Mouse (Mus musculus) midbrain, embryonic 16.5 days (tissue): ENCODE measurements around the gene Paqr8. TPM values are rescaled to one million over a fixed set of nuclear protein-coding genes. Genes with fewer than 3 reads are reported as not detected.
A peak's percentile ranks its signal among the peaks of the same experiment; 100 is the strongest.

Source experiments
- ATAC-seq: fragments of 200-750 bp; cut with Nextera tagmentation; 2 replicates; pipeline ENCODE4 v1.8.0; 2017; ENCODE audit warnings: moderate TSS enrichment
- H3K27ac ChIP-seq: fragments of 300-500 bp; sonication (generic); 2 replicates; pipeline ENCODE4 v1.5.1; 2014; ENCODE audit warnings: mild to moderate bottlenecking, low read length, mixed read lengths
- H3K27me3 ChIP-seq: fragments of 300-500 bp; sonication (generic); 2 replicates; pipeline ENCODE4 v1.6.1; 2014; ENCODE audit warnings: low read depth, low read length, mixed read lengths; ENCODE audit not compliant: control insufficient read depth, insufficient read depth
- H3K36me3 ChIP-seq: fragments of 300-500 bp; sonication (generic); 2 replicates; pipeline ENCODE4 v1.6.1; 2014; ENCODE audit warnings: mild to moderate bottlenecking, low read length, moderate library complexity, mixed read lengths; ENCODE audit not compliant: control insufficient read depth, insufficient read depth
- H3K4me1 ChIP-seq: fragments of 300-500 bp; sonication (generic); 2 replicates; pipeline ENCODE4 v1.6.1; 2014; ENCODE audit warnings: mild to moderate bottlenecking, low read length, mixed read lengths; ENCODE audit not compliant: control insufficient read depth, insufficient read depth
- H3K4me2 ChIP-seq: fragments of 300-500 bp; sonication (generic); 2 replicates; pipeline ENCODE4 v1.6.1; 2014; ENCODE audit warnings: mild to moderate bottlenecking, low read length, mixed read lengths
- H3K4me3 ChIP-seq: fragments of 300-500 bp; sonication (generic); 2 replicates; pipeline ENCODE4 v1.5.1; 2014; ENCODE audit warnings: low read depth, mild to moderate bottlenecking, low read length, moderate library complexity, mixed read lengths
- H3K9ac ChIP-seq: fragments of 300-500 bp; sonication (generic); 2 replicates; pipeline ENCODE4 v1.6.1; 2014; ENCODE audit warnings: low read depth, low read length, mixed read lengths
- H3K9me3 ChIP-seq: fragments of 300-500 bp; sonication (generic); replicated peaks from 2 replicates; pipeline ENCODE4 v1.6.1; 2014; ENCODE audit warnings: mild to moderate bottlenecking, low read length, mixed read lengths; ENCODE audit not compliant: control insufficient read depth, poor library complexity, severe bottlenecking
- WGBS: fragments of 180-500 bp; shearing (Covaris S2); extraction: QIAGEN DNeasy Blood & Tissue Kit; methylation state at CpG from one replicate; pipeline ENCODE4 v1.1.7; 2014; 5-methylcytosine and 5-hydroxymethylcytosine counted together
- polyA plus RNA-seq: library from polyadenylated mRNA; unstranded; fragments of >200 nt; fragmentation: Nextera tagmentation; extraction: Ambion mirVana; gene quantifications from 2 replicates; pipeline ENCODE4 v1.2.1, GENCODE M21; 2015

Paqr8 gene
- polyA plus RNA-seq, 1 experiment from 2014 or later, result 33.7 TPM

DNA sequence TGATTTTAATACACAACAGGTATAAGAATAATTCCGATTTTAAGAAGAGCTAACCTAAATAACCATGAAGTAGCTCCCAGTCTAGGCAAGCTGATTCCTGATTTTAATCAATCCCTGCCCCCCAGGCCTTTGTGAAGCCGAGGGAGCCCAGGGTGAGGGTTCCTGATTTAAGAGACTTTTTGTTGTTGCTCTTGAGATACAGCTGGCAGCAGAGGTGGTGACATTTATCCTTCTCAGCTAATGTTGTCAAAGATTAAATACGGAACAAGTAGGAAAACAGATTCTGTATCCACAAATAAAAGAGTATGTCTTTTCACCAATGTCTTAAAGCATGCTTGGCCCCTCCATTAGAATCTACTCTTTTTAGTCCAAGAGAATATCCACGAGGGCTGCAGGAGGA is 9.9 kb downstream of the Paqr8 start:
- H3K27me3 ChIP-seq, result no peaks in the 10 kb centered on the region
- 0 out of 2 replicates have a peak overlapping the region, but pooled peaks have one; percentile 8 for H3K27ac ChIP-seq
- ATAC-seq, result no peak
- H3K36me3 ChIP-seq, result no peaks in the 10 kb centered on the region
- no peaks in the 10 kb centered on the region; the same call in 1 of the 2 replicates for H3K4me1 ChIP-seq
- H3K4me3 ChIP-seq, result no peak overlapping the region
- no peaks in the 10 kb centered on the region for H3K9me3 ChIP-seq
- H3K9ac ChIP-seq, result no peak overlapping the region
- no peak overlapping the region for H3K4me2 ChIP-seq
- WGBS, result 44% methylated on average over 4 of the region's 4 CpGs

DNA sequence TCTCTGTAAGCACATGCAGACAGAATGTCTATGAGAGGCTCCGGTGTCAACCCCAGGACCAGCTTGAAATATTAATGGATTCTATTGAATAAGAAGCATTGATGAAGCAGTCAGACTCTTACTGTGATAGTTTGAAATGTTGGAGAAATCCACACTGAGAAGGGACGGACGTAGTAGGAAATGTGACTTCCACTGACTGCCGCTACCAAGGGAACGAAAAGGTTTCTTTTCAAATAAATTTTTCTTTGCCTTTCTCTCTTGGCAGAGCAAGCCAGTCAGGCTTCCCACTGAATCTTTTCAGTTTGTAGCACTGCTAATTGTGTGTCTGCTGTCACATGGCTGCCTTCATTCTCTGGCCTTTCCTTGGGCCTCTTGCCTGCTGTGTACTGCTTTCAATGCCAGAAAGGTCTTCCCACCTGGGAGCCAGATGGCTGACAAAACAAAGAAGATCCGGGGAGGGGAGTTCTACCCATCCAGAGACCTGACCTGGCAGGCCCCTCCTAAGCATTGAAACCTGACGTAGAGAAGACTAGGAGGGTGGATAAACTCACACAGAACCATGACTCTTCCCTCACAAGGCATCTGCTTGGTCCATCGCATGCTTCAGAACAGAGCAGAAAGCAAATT is 15.2 kb downstream of the Paqr8 start:
- H3K27ac ChIP-seq, result peak overlapping the region; percentile 58
- H3K4me1 ChIP-seq, result peaks cover 6% of the 10 kb centered on the region
- H3K4me2 ChIP-seq, result no peak overlapping the region
- H3K27me3 ChIP-seq, result no peaks in the 10 kb centered on the region
- H3K36me3 ChIP-seq, result no peaks in the 10 kb centered on the region
- H3K9ac ChIP-seq, result no peak overlapping the region
- H3K4me3 ChIP-seq, result no peak overlapping the region
- H3K9me3 ChIP-seq, result no peaks in the 10 kb centered on the region
- WGBS, result 49% methylated on average over 8 of the region's 8 CpGs
- ATAC-seq, result peak; percentile 78

DNA sequence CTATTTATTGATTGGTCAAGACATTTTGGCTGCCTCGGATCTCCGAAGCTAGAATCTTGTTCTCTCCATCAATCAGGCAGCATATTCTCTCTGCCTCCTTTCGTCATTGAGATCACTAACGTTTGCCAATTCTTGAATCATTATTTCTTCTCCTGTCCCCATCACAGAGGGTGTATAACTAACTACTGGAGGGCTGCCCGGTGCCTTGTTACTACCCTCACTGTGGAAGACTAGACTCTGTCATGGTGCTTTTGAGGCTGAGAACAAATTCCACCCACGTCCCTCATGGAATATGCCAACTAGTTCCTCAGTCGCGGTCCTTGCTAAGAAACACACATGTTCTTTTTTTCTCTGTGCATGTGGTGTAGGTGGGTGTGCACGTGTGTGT is 15.7 kb downstream of the Paqr8 start:
- no peak overlapping the region for H3K4me3 ChIP-seq
- 82% methylated on average over 9 of the region's 9 CpGs for WGBS
- H3K27ac ChIP-seq, result peak overlapping the region; percentile 58
- H3K27me3 ChIP-seq, result no peaks in the 10 kb centered on the region
- H3K4me2 ChIP-seq, result no peak overlapping the region
- H3K4me1 ChIP-seq, result peaks cover 6% of the 10 kb centered on the region
- no peaks in the 10 kb centered on the region for H3K9me3 ChIP-seq
- no peak overlapping the region for H3K9ac ChIP-seq
- H3K36me3 ChIP-seq, result no peaks in the 10 kb centered on the region
- ATAC-seq, result peak; percentile 59

DNA sequence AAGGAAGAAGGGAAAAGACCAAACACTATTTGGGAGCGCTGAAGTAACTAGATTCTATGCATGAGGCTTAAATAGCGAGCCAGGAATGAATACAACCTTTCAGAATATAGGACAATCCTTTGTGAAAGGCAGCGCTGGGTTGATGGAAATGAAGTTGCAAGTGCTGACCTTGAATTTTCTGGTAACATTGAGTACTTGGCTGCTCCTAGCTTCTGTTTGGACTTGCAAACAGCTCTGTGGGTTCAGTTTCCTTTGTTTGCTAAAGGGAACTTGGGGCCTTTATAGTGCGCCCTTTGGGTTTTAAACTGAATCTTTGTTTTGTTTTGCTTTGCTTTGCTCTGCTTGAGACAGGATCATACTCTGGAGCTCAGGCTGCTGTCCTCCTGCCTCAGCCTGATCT is 18.1 kb downstream of the Paqr8 start:
- H3K36me3 ChIP-seq, result no peaks in the 10 kb centered on the region
- ATAC-seq, result no peak
- 12% methylated on average over 4 of the region's 4 CpGs for WGBS
- H3K27ac ChIP-seq, result peak overlapping the region; percentile 26; the same call in 1 of the 2 replicates
- H3K4me1 ChIP-seq, result peaks cover 11% of the 10 kb centered on the region
- H3K4me3 ChIP-seq, result no peak overlapping the region
- H3K4me2 ChIP-seq, result no peak overlapping the region
- no peak overlapping the region for H3K9ac ChIP-seq
- no peaks in the 10 kb centered on the region for H3K9me3 ChIP-seq
- no peaks in the 10 kb centered on the region for H3K27me3 ChIP-seq

DNA sequence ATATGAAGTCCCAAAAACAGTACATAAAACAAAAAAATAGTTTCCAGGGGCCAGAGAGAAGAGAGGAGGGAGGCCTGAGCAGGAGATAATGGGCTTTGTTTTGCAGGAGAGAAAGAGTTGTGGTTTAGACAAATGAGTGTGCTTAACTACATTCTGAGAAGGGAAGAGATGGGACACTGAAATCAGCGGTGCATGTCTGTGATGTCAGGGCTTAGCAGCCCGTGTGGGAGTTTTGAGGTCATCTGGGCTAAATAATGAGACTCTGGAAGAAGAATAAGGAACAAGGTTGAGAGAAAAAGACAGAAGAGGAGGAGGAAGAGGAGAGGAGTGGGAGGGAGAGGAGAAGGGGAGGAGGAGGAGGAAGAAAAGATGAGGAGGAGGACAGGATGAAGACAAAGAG is 21.7 kb downstream of the Paqr8 start:
- no peak overlapping the region; the same call in 1 of the 2 replicates for H3K4me2 ChIP-seq
- H3K9ac ChIP-seq, result no peak overlapping the region
- 12% methylated on average over 2 of the region's 2 CpGs for WGBS

DNA sequence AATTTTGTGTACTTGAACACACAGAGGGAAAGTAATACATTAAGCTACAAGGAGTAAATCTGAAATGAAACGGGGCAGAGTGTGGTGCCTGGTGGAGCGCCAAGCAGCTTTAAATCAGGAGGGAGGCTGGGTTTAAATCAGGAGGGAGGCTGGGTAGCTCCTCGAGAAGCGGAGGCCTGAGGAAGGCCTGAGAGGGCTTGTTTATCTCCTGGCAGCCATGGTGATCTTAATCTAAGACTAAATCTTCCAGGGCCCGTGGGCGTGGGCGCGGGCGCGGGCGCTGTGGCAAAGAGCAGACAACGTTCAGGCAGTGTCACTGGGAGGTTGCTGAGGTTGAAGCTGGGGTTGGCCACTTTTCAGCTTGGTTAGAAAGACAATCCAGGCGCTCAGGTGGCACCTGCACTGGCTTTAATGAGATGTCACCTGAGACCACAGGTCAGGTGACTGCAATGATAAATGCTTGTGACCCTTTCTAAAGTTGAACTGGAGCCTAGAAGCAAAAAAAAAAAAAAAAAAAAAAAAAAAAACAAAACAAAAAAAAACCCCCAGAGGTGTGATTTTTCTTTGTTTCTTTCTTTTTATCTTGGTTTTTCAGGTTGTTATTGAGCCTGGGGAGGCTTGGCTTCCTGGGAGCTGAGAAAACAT is 22.2 kb downstream of the Paqr8 start:
- H3K9ac ChIP-seq, result peak overlapping the region; percentile 42; the same call in 1 of the 2 replicates
- ATAC-seq, result no peak
- no peaks in the 10 kb centered on the region for H3K9me3 ChIP-seq
- peaks cover 11% of the 10 kb centered on the region for H3K4me1 ChIP-seq
- no peaks in the 10 kb centered on the region for H3K27me3 ChIP-seq
- 41% methylated on average over 13 of the region's 13 CpGs for WGBS
- H3K4me3 ChIP-seq, result no peak overlapping the region
- no peaks in the 10 kb centered on the region for H3K36me3 ChIP-seq
- peak overlapping the region; percentile 17; the same call in 1 of the 2 replicates for H3K4me2 ChIP-seq
- H3K27ac ChIP-seq, result no peak overlapping the region; the same call in 1 of the 2 replicates

More for the DNA sequence above, 21.7 kb downstream of the Paqr8 start:
- no peaks in the 10 kb centered on the region for H3K36me3 ChIP-seq
- H3K9me3 ChIP-seq, result no peaks in the 10 kb centered on the region
- H3K4me3 ChIP-seq, result no peak overlapping the region
- no peak overlapping the region for H3K27ac ChIP-seq
- no peaks in the 10 kb centered on the region for H3K27me3 ChIP-seq
- H3K4me1 ChIP-seq, result peaks cover 11% of the 10 kb centered on the region
- ATAC-seq, result no peak

DNA sequence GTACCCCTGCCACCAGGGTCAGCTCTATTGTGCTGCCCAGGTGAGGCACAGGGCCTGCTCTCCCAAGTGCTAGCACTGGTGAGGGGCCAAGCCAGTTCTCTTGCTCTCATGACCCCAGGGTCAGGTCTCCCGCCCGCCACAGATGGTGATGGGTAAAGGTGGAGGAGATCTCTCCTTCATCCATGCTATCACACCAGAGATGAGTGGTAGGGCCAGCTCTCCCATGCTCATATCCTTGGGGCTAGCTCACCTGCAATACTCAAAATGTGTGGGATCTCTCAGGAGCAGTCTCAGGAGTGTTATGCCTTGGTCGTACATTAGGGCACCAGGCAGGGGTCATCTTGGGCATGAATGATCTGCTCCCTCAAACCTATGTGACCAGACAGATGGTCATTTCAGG is 24.4 kb downstream of the Paqr8 start:
- H3K9ac ChIP-seq, result no peak overlapping the region
- no peaks in the 10 kb centered on the region for H3K9me3 ChIP-seq
- no peaks in the 10 kb centered on the region for H3K36me3 ChIP-seq
- peak; percentile 36; the same call in 1 of the 2 replicates for ATAC-seq
- H3K4me2 ChIP-seq, result no peak overlapping the region
- H3K4me3 ChIP-seq, result no peak overlapping the region
- no peak overlapping the region for H3K27ac ChIP-seq
- no peaks in the 10 kb centered on the region for H3K27me3 ChIP-seq
- 94% methylated on average over 3 of the region's 3 CpGs for WGBS
- peaks cover 9% of the 10 kb centered on the region for H3K4me1 ChIP-seq

DNA sequence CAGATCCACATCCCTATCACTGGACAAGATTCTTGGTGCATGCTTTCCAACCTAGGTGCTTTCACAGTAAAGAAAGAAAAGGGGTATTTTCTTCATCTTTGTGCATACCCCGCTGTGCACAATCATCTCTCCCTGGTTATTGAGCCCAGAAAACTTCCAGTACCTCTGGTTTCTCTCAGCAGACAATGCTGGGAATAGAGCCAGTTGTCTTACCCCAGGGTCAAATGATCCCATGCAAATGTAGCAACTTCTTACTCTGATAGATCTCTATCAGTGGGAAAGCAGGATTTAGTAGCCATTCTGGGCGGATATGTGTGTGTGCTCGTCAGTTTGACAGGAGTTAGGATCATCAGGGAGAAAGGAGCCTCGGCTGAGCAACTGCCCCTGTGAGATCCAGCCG is 25.2 kb downstream of the Paqr8 start:
- no peak overlapping the region for H3K4me2 ChIP-seq
- no peaks in the 10 kb centered on the region for H3K9me3 ChIP-seq
- ATAC-seq, result no peak
- H3K4me1 ChIP-seq, result peaks cover 9% of the 10 kb centered on the region
- no peak overlapping the region for H3K4me3 ChIP-seq
- no peak overlapping the region for H3K27ac ChIP-seq
- 79% methylated on average over 5 of the region's 5 CpGs for WGBS
- H3K36me3 ChIP-seq, result no peaks in the 10 kb centered on the region
- no peaks in the 10 kb centered on the region for H3K27me3 ChIP-seq
- no peak overlapping the region for H3K9ac ChIP-seq

DNA sequence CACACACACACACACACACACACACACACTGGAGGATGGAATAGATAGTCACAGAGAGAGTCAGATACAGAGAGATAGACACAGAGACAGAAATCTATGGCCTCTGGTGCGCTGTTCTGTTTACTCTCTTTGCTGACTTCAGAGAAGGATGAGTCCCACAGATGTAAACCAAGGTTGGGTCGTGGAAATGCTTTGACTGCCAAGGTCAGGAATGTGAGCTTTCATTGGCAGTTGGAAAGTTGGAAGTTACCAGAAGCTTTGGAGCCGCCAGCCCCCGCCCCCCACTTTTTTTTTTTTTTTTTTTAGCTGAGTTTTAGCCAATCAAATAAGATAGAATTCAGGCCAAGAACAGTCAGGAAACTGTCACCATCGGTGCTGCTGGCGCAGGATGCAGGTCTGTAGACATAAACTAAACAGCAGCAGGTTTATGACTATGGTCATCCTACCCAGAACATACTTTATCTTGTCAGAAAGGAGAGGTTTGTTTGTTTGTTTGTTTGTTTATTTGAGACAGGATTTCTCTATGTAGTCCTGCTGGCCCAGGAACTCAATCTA is 27.2 kb downstream of the Paqr8 start:
- no peak overlapping the region for H3K4me3 ChIP-seq
- H3K27me3 ChIP-seq, result no peaks in the 10 kb centered on the region
- WGBS, result 93% methylated on average over 6 of the region's 6 CpGs
- no peaks in the 10 kb centered on the region for H3K9me3 ChIP-seq
- no peak overlapping the region for H3K27ac ChIP-seq
- H3K9ac ChIP-seq, result no peak overlapping the region
- no peak for ATAC-seq
- H3K4me2 ChIP-seq, result no peak overlapping the region
- H3K36me3 ChIP-seq, result no peaks in the 10 kb centered on the region
- peaks cover 7% of the 10 kb centered on the region for H3K4me1 ChIP-seq
